Mouse (Mus musculus) midbrain, embryonic 14.5 days (tissue): ENCODE measurements around the gene Zfp706. TPM values are rescaled to one million over a fixed set of nuclear protein-coding genes. Genes with fewer than 3 reads are reported as not detected.

Source experiments
- ATAC-seq: fragments of 200-750 bp; cut with Nextera tagmentation; 2 replicates; pipeline ENCODE4 v1.8.0; 2017; ENCODE audit warnings: moderate number of reproducible peaks, moderate library complexity; ENCODE audit not compliant: low FRiP score, low TSS enrichment
- DNase-seq: peaks from one replicate; pipeline ENCODE4 v3.0.0-alpha.2; 2015
- H3K27ac ChIP-seq: fragments of 300-500 bp; sonication (generic); replicated peaks from 2 replicates; pipeline ENCODE4 v1.5.1; 2014; ENCODE audit warnings: mild to moderate bottlenecking, low read depth, low read length, moderate library complexity
- H3K27me3 ChIP-seq: fragments of 300-500 bp; sonication (generic); 2 replicates; pipeline ENCODE4 v1.6.1; 2014; ENCODE audit warnings: low read length, control low read depth, mixed read lengths; ENCODE audit not compliant: control insufficient read depth, insufficient read depth
- H3K36me3 ChIP-seq: fragments of 300-500 bp; sonication (generic); 2 replicates; pipeline ENCODE4 v1.6.1; 2014; ENCODE audit warnings: low read length, control low read depth; ENCODE audit not compliant: control insufficient read depth, insufficient read depth
- H3K4me1 ChIP-seq: fragments of 300-500 bp; sonication (generic); 2 replicates; pipeline ENCODE4 v1.6.1; 2014; ENCODE audit warnings: mild to moderate bottlenecking, antibody characterized with exemption, low read length, control low read depth; ENCODE audit not compliant: control insufficient read depth, insufficient read depth
- H3K4me2 ChIP-seq: fragments of 300-500 bp; sonication (generic); 2 replicates; pipeline ENCODE4 v1.6.1; 2014; ENCODE audit warnings: mild to moderate bottlenecking, low read length, moderate library complexity
- H3K4me3 ChIP-seq: fragments of 300-500 bp; sonication (generic); replicated peaks from 2 replicates; pipeline ENCODE4 v1.5.1; 2014; ENCODE audit warnings: low read depth, low read length
- H3K9ac ChIP-seq: fragments of 300-500 bp; sonication (generic); replicated peaks from 2 replicates; pipeline ENCODE4 v1.6.1; 2014; ENCODE audit warnings: mild to moderate bottlenecking, low read length, moderate library complexity
- H3K9me3 ChIP-seq: fragments of 300-500 bp; sonication (generic); 2 replicates; pipeline ENCODE4 v1.6.1; 2016; ENCODE audit warnings: low read length, control low read depth, mixed read lengths; ENCODE audit not compliant: control insufficient read depth
- WGBS: fragments of 180-500 bp; shearing (Covaris S2); extraction: QIAGEN DNeasy Blood & Tissue Kit; methylation state at CpG from one replicate; pipeline ENCODE4 v1.1.7; 2014; 5-methylcytosine and 5-hydroxymethylcytosine counted together
- polyA plus RNA-seq: library from polyadenylated mRNA; unstranded; fragments of >200 nt; fragmentation: Nextera tagmentation; extraction: Ambion mirVana; gene quantifications from 2 replicates; pipeline ENCODE4 v1.2.1, GENCODE M21; 2014

The Zfp706 gene
- polyA plus RNA-seq, 1 experiment from 2014 or later = 455 TPM

GRCm38 (mm10) chr15:36977823-36978222 lies 29.8 kb downstream of the Zfp706 start:
- WGBS = 85% methylated on average over 8 of the region's 8 CpGs
- Histone ChIP-seq H3K9ac (no peak overlapping the region), H3K4me2 (no peak overlapping the region), H3K4me1 (peaks cover 16% of the 10 kb centered on the region), H3K9me3 (no peaks in the 10 kb centered on the region), H3K27ac (no peak overlapping the region), H3K36me3 (no peaks in the 10 kb centered on the region), H3K4me3 (no peak overlapping the region), H3K27me3 (no peaks in the 10 kb centered on the region)
- no peak for DNase-seq
- ATAC-seq = no peak

DNA sequence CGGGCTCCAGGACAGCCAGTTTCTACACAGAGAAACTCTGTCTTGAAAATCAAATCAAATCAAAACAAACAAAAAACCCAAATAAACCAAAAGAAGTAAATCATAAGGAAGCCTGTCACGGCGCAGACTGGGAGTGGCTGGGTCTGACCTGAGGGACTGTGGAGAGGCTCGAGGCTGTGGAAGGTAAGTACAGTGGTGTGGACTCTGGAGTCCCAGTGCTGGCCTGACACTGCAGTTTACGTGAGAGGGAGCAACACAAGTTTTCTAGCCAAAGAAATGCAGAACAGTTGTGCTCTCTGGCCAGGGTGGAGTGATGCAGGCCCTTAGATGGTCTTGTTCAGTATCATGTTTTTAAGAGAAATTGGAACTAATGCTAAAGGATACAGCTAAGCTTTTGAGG lies 31.9 kb downstream of the Zfp706 start:
- 88% methylated on average over 5 of the region's 5 CpGs for WGBS
- ATAC-seq = no peak
- H3K4me3 ChIP-seq = no peak overlapping the region

GRCm38 (mm10) chr15:36975256-36975620 lies 32.3 kb downstream of the Zfp706 start:
- H3K4me2 ChIP-seq = no peak overlapping the region
- no peak for DNase-seq
- no peaks in the 10 kb centered on the region for H3K9me3 ChIP-seq
- H3K9ac ChIP-seq = no peak overlapping the region
- no peaks in the 10 kb centered on the region for H3K36me3 ChIP-seq
- H3K4me1 ChIP-seq = peaks cover 12% of the 10 kb centered on the region
- no peak overlapping the region for H3K27ac ChIP-seq
- ATAC-seq = no peak
- 71% methylated on average over 2 of the region's 2 CpGs for WGBS
- H3K4me3 ChIP-seq = no peak overlapping the region
- no peaks in the 10 kb centered on the region for H3K27me3 ChIP-seq

More for the DNA sequence above, 31.9 kb downstream of the Zfp706 start:
- Histone ChIP-seq H3K9ac (no peak overlapping the region), H3K4me2 (no peak overlapping the region), H3K4me1 (peaks cover 16% of the 10 kb centered on the region), H3K36me3 (no peaks in the 10 kb centered on the region), H3K27me3 (no peaks in the 10 kb centered on the region), H3K27ac (no peak overlapping the region), H3K9me3 (no peaks in the 10 kb centered on the region)
- no peak for DNase-seq

GRCm38 (mm10) chr15:36974614-36975255 lies 32.8 kb downstream of the Zfp706 start:
- H3K4me3 ChIP-seq = no peak overlapping the region
- no peaks in the 10 kb centered on the region for H3K36me3 ChIP-seq
- H3K9me3 ChIP-seq = no peaks in the 10 kb centered on the region
- DNase-seq (no peak), ATAC-seq (no peak)
- WGBS = 68% methylated on average over 6 of the region's 6 CpGs
- no peak overlapping the region for H3K9ac ChIP-seq
- H3K27me3 ChIP-seq = no peaks in the 10 kb centered on the region
- no peak overlapping the region for H3K27ac ChIP-seq
- H3K4me2 ChIP-seq = no peak overlapping the region
- peaks cover 7% of the 10 kb centered on the region; the same call in 1 of the 2 replicates for H3K4me1 ChIP-seq

- peaks cover 9% of the 10 kb centered on the region for H3K4me1 ChIP-seq
- H3K4me3 ChIP-seq = no peak overlapping the region
- 87% methylated on average over 7 of the region's 7 CpGs for WGBS
- no peak overlapping the region for H3K27ac ChIP-seq
- H3K9ac ChIP-seq = no peak overlapping the region
- H3K9me3 ChIP-seq = no peaks in the 10 kb centered on the region
- H3K4me2 ChIP-seq = no peak overlapping the region
- ATAC-seq (no peak), DNase-seq (no peak)
- H3K36me3 ChIP-seq = no peaks in the 10 kb centered on the region
- H3K27me3 ChIP-seq = no peaks in the 10 kb centered on the region
Measured at GRCm38 (mm10) chr15:36973714-36974113, 33.9 kb downstream of the Zfp706 start.

- Histone ChIP-seq H3K4me2 (no peak overlapping the region), H3K4me3 (no peak overlapping the region), H3K9me3 (no peaks in the 10 kb centered on the region), H3K27ac (no peak overlapping the region), H3K4me1 (peaks cover 12% of the 10 kb centered on the region), H3K9ac (no peak overlapping the region), H3K27me3 (no peaks in the 10 kb centered on the region), H3K36me3 (no peaks in the 10 kb centered on the region)
- DNase-seq (no peak), ATAC-seq (no peak)
- WGBS = 85% methylated on average over 6 of the region's 6 CpGs
Measured at GRCm38 (mm10) chr15:36973290-36973689, 34.3 kb downstream of the Zfp706 start.

DNA sequence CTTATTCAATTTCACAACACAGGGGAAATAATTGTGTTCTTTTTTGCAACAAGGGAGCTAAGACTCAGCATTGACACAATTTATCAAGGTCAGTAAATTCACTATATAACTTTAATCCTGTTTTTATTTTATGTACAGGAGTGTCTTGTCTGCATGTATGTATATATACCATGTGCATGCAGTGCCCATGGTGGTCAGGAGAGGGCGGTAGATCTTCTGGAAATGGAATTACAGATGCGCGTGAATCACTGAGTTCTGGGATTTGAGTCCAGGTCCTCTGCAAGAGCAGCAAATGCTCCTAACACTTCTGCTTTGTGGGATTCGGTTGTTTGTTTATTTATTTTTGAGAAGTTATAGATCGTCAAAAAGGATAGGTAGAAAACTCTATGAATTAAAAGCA lies 37.8 kb downstream of the Zfp706 start:
- no peaks in the 10 kb centered on the region for H3K9me3 ChIP-seq
- H3K9ac ChIP-seq = no peak overlapping the region
- no peak overlapping the region for H3K27ac ChIP-seq
- peaks cover 26% of the 10 kb centered on the region for H3K4me1 ChIP-seq
- ATAC-seq (no peak), DNase-seq (no peak)
- 84% methylated on average over 5 of the region's 5 CpGs for WGBS
- H3K4me2 ChIP-seq = no peak overlapping the region
- no peaks in the 10 kb centered on the region for H3K27me3 ChIP-seq
- no peaks in the 10 kb centered on the region for H3K36me3 ChIP-seq
- H3K4me3 ChIP-seq = no peak overlapping the region

DNA sequence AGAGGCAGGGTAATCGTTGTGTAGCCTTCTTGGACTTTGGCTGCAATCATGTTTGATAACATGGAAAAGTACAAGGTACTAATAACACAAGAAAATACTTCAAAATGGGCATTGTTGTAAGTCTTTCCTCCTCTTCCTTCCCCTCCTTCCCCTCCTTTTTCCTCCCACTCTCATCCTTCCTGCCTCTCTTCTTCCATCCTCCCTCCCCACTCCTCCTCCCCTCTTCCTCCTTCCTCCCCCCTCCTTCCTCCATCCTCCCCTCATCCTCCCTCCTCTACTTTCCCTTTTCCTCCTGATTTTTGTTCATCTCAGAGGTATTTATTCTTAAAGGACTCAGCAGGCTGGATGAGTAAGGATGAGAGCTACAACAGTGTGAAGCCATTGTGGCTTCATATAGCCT lies 39.3 kb downstream of the Zfp706 start:
- Histone ChIP-seq H3K36me3 (no peaks in the 10 kb centered on the region), H3K4me1 (peaks cover 26% of the 10 kb centered on the region), H3K27ac (peak overlapping the region; percentile 99), H3K9ac (peak overlapping the region; percentile 61), H3K9me3 (no peaks in the 10 kb centered on the region), H3K4me3 (peak overlapping the region; percentile 33), H3K4me2 (peak overlapping the region; percentile 79), H3K27me3 (no peaks in the 10 kb centered on the region)
- ATAC-seq = no peak
- peak; percentile 56 for DNase-seq
- WGBS = 12% methylated on average over 1 of the region's 1 CpGs

- DNase-seq (peak; percentile 98), ATAC-seq (peak; percentile 93)
- 5% methylated on average over 24 of the region's 24 CpGs for WGBS
- Histone ChIP-seq H3K4me1 (peaks cover 26% of the 10 kb centered on the region), H3K27me3 (no peaks in the 10 kb centered on the region), H3K9me3 (no peaks in the 10 kb centered on the region), H3K4me2 (peak overlapping the region; percentile 79), H3K4me3 (peak overlapping the region; percentile 33), H3K27ac (peak overlapping the region; percentile 99), H3K36me3 (no peaks in the 10 kb centered on the region), H3K9ac (peak overlapping the region; percentile 61)
Measured at GRCm38 (mm10) chr15:36967381-36968211, 40.0 kb downstream of the Zfp706 start.
